Mouse (Mus musculus) heart, postnatal 0 days (tissue): ENCODE data around the gene Srpx. TPM values are rescaled to one million over a fixed set of nuclear protein-coding genes. Genes with fewer than 3 reads are reported as not detected.

ENCODE experiments used
- ATAC-seq: fragments of 200-750 bp; cut with Nextera tagmentation; 2 replicates; pipeline ENCODE4 v1.8.0; 2017; ENCODE audit warnings: low read depth, moderate number of reproducible peaks, moderate library complexity; ENCODE audit not compliant: insufficient read depth
- DNase-seq: peaks from one replicate; pipeline ENCODE4 v3.0.0-alpha.2; 2016; ENCODE audit warnings: low spot score
- H3K27ac ChIP-seq: fragments of 300-500 bp; sonication (generic); 2 replicates; pipeline ENCODE4 v1.5.1; 2014; ENCODE audit warnings: low read depth, mild to moderate bottlenecking
- H3K27me3 ChIP-seq: fragments of 300-500 bp; sonication (generic); 2 replicates; pipeline ENCODE4 v1.6.1; 2014; ENCODE audit warnings: low read length, mixed read lengths; ENCODE audit not compliant: control insufficient read depth, insufficient read depth
- H3K36me3 ChIP-seq: fragments of 300-500 bp; sonication (generic); replicated peaks from 2 replicates; pipeline ENCODE4 v1.6.1; 2014; ENCODE audit warnings: low read length, mixed read lengths; ENCODE audit not compliant: control insufficient read depth, insufficient read depth
- H3K4me1 ChIP-seq: fragments of 300-500 bp; sonication (generic); 2 replicates; pipeline ENCODE4 v1.6.1; 2014; ENCODE audit warnings: antibody characterized with exemption; ENCODE audit not compliant: control insufficient read depth, insufficient read depth
- H3K4me2 ChIP-seq: fragments of 300-500 bp; sonication (generic); 2 replicates; pipeline ENCODE4 v1.6.1; 2014; ENCODE audit warnings: low read depth, mild to moderate bottlenecking, low read length, moderate library complexity
- H3K4me3 ChIP-seq: fragments of 300-500 bp; sonication (generic); 2 replicates; pipeline ENCODE4 v1.5.1; 2014; ENCODE audit warnings: low read depth, low read length
- H3K9ac ChIP-seq: fragments of 300-500 bp; sonication (generic); replicated peaks from 2 replicates; pipeline ENCODE4 v1.6.1; 2014; ENCODE audit warnings: low read depth, low read length, mixed read lengths
- H3K9me3 ChIP-seq: fragments of 300-500 bp; sonication (generic); replicated peaks from 2 replicates; pipeline ENCODE4 v1.6.1; 2016; ENCODE audit warnings: low read length; ENCODE audit not compliant: control insufficient read depth
- CTCF ChIP-seq: IDR thresholded peaks from 2 replicates; pipeline ENCODE4 v1.5.1; 2016; ENCODE audit warnings: antibody characterized with exemption, control low read depth, low read depth
- EP300 ChIP-seq: IDR thresholded peaks from 2 replicates; pipeline ENCODE4 v1.6.1; 2016; ENCODE audit warnings: antibody characterized with exemption, low read depth
- WGBS: fragments of 180-500 bp; shearing (Covaris S2); extraction: QIAGEN DNeasy Blood & Tissue Kit; methylation state at CpG from one replicate; pipeline ENCODE4 v1.1.7; 2014; 5-methylcytosine and 5-hydroxymethylcytosine counted together
- polyA plus RNA-seq: library from polyadenylated mRNA; unstranded; fragments of >200 nt; fragmentation: Nextera tagmentation; extraction: Ambion mirVana; gene quantifications from 2 replicates; pipeline ENCODE4 v1.2.1, GENCODE M21; 2015
- total RNA-seq: library from RNA; depleted of rRNA; stranded (reverse); fragments of >200 nt; gene quantifications from 2 replicates; pipeline ENCODE4 v1.2.3, GENCODE M21; 2014; ENCODE audit warnings: low replicate concordance

Srpx gene
- total and polyA plus RNA-seq, 2 experiments from 2014 or later: 8.9 to 10.8 TPM

DNA sequence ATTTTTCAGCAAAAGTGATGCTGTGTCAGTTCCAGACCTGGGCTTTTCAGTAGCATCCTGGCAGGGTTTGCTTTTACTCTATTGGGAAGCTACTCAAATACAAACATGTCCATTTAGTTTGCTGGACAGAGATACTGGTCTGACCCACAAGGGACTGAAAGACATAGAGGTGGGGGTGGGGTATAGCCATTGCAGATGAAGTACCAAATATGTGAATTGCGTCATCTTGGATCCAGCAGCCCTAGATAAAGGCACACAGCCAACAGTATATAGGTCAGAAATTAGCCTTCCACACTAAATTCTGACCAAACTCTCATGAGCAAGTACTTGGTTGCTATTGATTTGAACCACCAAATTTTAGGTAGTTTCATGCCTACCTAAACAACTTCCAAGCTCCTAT, 14.8 kb downstream of the Srpx start:
- WGBS: 80% methylated on average over 1 of the region's 1 CpGs
- ATAC-seq: no peak

GRCm38 (mm10) chrX:10095797-10096196, 21.7 kb downstream of the Srpx start:
- no peak overlapping the region for H3K9ac ChIP-seq
- no peaks in the 10 kb centered on the region for H3K27me3 ChIP-seq
- ATAC-seq (no peak), DNase-seq (no peak)
- no peaks in the 10 kb centered on the region for H3K4me1 ChIP-seq
- TF ChIP-seq EP300 (no peak), CTCF (no peak)
- H3K9me3 ChIP-seq: no peaks in the 10 kb centered on the region
- no peak overlapping the region for H3K27ac ChIP-seq
- no peak overlapping the region for H3K4me2 ChIP-seq
- 83% methylated on average over 3 of the region's 3 CpGs for WGBS
- H3K4me3 ChIP-seq: no peak overlapping the region
- no peaks in the 10 kb centered on the region for H3K36me3 ChIP-seq

More for the DNA sequence above, 14.8 kb downstream of the Srpx start:
- Histone ChIP-seq H3K4me1 (no peaks in the 10 kb centered on the region), H3K27ac (no peak overlapping the region), H3K36me3 (no peaks in the 10 kb centered on the region), H3K9me3 (no peaks in the 10 kb centered on the region), H3K4me2 (no peak overlapping the region), H3K27me3 (no peaks in the 10 kb centered on the region), H3K4me3 (no peak overlapping the region), H3K9ac (no peak overlapping the region)
- no peak for DNase-seq
- TF ChIP-seq EP300: no peak
- no peak for TF ChIP-seq CTCF

DNA sequence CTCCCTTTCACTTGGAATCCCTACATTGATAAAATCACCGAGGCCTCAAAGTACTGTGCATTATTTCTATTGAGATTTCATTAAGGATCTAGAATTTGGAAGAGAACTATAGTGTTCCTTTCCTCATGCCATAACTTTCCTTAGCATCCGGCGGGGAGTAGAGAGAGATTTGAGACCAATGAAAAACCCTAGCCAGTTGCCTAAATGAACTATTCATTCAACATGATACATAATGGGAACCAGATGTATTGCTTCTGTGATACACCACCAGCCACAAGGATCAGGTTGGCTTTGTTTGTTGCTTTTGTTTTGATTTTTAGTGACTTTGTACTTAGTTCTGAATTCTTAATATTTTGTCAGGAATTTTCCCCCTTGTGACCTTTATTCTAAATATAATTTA, 37.1 kb downstream of the Srpx start:
- TF ChIP-seq CTCF (no peak), EP300 (no peak)
- Histone ChIP-seq H3K27me3 (no peaks in the 10 kb centered on the region), H3K9ac (no peak overlapping the region), H3K4me1 (no peaks in the 10 kb centered on the region), H3K27ac (no peak overlapping the region), H3K9me3 (no peaks in the 10 kb centered on the region), H3K4me3 (no peak overlapping the region), H3K4me2 (no peak overlapping the region), H3K36me3 (no peaks in the 10 kb centered on the region)
- 73% methylated on average over 3 of the region's 3 CpGs for WGBS
- ATAC-seq (no peak), DNase-seq (no peak)

DNA sequence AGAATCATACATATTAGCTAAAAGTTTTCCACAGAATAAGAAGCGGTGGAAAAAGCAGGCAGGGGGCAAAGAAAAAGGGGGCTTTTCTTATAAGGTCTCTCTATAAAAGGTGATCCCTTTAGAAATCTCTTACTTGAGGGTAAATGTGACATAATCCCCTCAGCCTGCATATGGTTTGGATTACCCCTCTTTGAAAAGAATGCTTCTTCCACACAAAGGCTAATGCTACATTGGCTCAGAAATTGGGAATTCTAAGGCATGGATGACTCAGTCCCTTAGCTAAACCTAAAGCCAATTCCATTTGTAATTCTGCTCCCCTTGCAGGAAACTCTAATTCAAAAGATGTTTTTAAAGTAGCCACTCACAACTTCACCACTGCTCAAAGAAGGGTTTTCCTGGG, 37.5 kb downstream of the Srpx start:
- Histone ChIP-seq H3K27ac (no peak overlapping the region), H3K4me2 (no peak overlapping the region), H3K4me1 (no peaks in the 10 kb centered on the region), H3K9ac (no peak overlapping the region), H3K27me3 (no peaks in the 10 kb centered on the region), H3K4me3 (no peak overlapping the region), H3K9me3 (no peaks in the 10 kb centered on the region), H3K36me3 (no peaks in the 10 kb centered on the region)
- 67% methylated on average over 1 of the region's 1 CpGs for WGBS
- DNase-seq (no peak), ATAC-seq (no peak)
- no peak for TF ChIP-seq CTCF

DNA sequence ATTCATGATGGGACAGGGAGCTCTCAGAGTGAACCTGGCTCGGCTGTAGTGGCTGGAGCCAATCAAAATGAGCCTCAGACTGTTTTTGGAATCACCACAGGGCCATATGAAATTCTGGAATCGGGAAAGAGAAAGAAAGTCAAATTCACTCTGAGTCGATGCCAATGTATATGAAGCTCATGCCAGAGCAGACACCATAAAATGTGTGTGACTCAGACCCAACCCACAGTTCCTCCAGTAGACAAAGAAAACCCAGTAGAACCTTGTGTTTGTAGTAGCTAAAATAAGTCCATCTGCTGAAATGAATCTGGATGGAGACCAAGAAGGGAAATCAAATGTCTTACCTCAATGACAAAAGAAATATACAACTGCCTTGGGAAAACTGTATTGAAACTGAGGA, 43.5 kb downstream of the Srpx start:
- ATAC-seq: no peak

GRCm38 (mm10) chrX:10071529-10071928, 46.0 kb downstream of the Srpx start:
- H3K27ac ChIP-seq: no peak overlapping the region
- H3K9me3 ChIP-seq: no peaks in the 10 kb centered on the region
- H3K9ac ChIP-seq: no peak overlapping the region
- H3K4me3 ChIP-seq: no peak overlapping the region
- DNase-seq (no peak), ATAC-seq (no peak)
- no peak for TF ChIP-seq CTCF
- TF ChIP-seq EP300: no peak
- no peaks in the 10 kb centered on the region for H3K27me3 ChIP-seq
- no peaks in the 10 kb centered on the region for H3K4me1 ChIP-seq
- 58% methylated on average over 2 of the region's 2 CpGs for WGBS
- no peaks in the 10 kb centered on the region for H3K36me3 ChIP-seq
- no peak overlapping the region for H3K4me2 ChIP-seq

More for the DNA sequence above, 43.5 kb downstream of the Srpx start:
- no peak overlapping the region for H3K4me3 ChIP-seq
- no peak overlapping the region for H3K27ac ChIP-seq
- WGBS: 68% methylated on average over 3 of the region's 3 CpGs
- H3K27me3 ChIP-seq: no peaks in the 10 kb centered on the region
- no peak for DNase-seq
- H3K9ac ChIP-seq: no peak overlapping the region
- H3K4me2 ChIP-seq: no peak overlapping the region
- H3K4me1 ChIP-seq: no peaks in the 10 kb centered on the region
- H3K9me3 ChIP-seq: no peaks in the 10 kb centered on the region
- no peaks in the 10 kb centered on the region for H3K36me3 ChIP-seq
- TF ChIP-seq EP300: no peak
- TF ChIP-seq CTCF: no peak
